Mouse (Mus musculus) layer of hippocampus, adult 9-11 months (tissue): ENCODE measurements around the gene Tril.

Experiments
- DNase-seq: peaks from one replicate; pipeline ENCODE4 v3.0.0; 2022

Gene Tril

GRCm38 (mm10) chr6:53806021-53806420 is 14.6 kb downstream of the Tril start:
- DNase-seq, result no peak

GRCm38 (mm10) chr6:53804145-53804544 is 16.5 kb downstream of the Tril start:
- DNase-seq, result no peak

- no peak for DNase-seq
Observed at GRCm38 (mm10) chr6:53803551-53803950, 17.1 kb downstream of the Tril start.

- DNase-seq, result no peak
Observed at GRCm38 (mm10) chr6:53801893-53802286, 18.7 kb downstream of the Tril start.

GRCm38 (mm10) chr6:53801269-53801892 is 19.2 kb downstream of the Tril start:
- peak; percentile 57 for DNase-seq

- no peak for DNase-seq
Observed at GRCm38 (mm10) chr6:53798865-53799264, 21.8 kb downstream of the Tril start.

- no peak for DNase-seq
Observed at GRCm38 (mm10) chr6:53796835-53797234, 23.8 kb downstream of the Tril start.

- no peak for DNase-seq
Observed at GRCm38 (mm10) chr6:53795788-53796187, 24.8 kb downstream of the Tril start.

- DNase-seq, result no peak
Observed at GRCm38 (mm10) chr6:53795078-53795477, 25.6 kb downstream of the Tril start.

GRCm38 (mm10) chr6:53794323-53794971 is 26.2 kb downstream of the Tril start:
- peak; percentile 77 for DNase-seq

GRCm38 (mm10) chr6:53782880-53783539 is 37.6 kb downstream of the Tril start:
- DNase-seq, result no peak

GRCm38 (mm10) chr6:53782273-53782672 is 38.4 kb downstream of the Tril start:
- no peak for DNase-seq

- peak; percentile 21 for DNase-seq
Observed at GRCm38 (mm10) chr6:53781171-53781570, 39.5 kb downstream of the Tril start.

GRCm38 (mm10) chr6:53780008-53780407 is 40.6 kb downstream of the Tril start:
- no peak for DNase-seq

- DNase-seq, result no peak
Observed at GRCm38 (mm10) chr6:53779526-53779925, 41.1 kb downstream of the Tril start.

GRCm38 (mm10) chr6:53778424-53778955 is 42.1 kb downstream of the Tril start:
- DNase-seq, result no peak

GRCm38 (mm10) chr6:53768275-53768674 is 52.4 kb downstream of the Tril start:
- no peak for DNase-seq

- DNase-seq, result no peak
Observed at GRCm38 (mm10) chr6:53766243-53766915, 54.3 kb downstream of the Tril start.

GRCm38 (mm10) chr6:53765731-53766130 is 54.9 kb downstream of the Tril start:
- DNase-seq, result no peak
